Mouse (Mus musculus): ENCODE data around the gene 2200002D01Rik. TPM values are rescaled to one million over a fixed set of nuclear protein-coding genes. Genes with fewer than 3 reads are reported as not detected.
A peak's percentile ranks its signal among the peaks of the same experiment; 100 is the strongest.
"Not testable (repeated sequence)": the region's sequence is repeated elsewhere in the genome, so short reads cannot be mapped to it uniquely, and the experiment has no call there.

The 2200002D01Rik gene
- polyA plus RNA-seq, 1 experiment = 7.9 TPM

- Histone ChIP-seq H3K4me1 (ENCODE audit: control insufficient read depth, insufficient read depth, low read length) (peaks cover 9% of the 10 kb centered on the region), H3K4me3 (replicated peaks; ENCODE audit: extremely low read depth, low read depth, low read length) (peak within 1 kb of the TSS; percentile 81)
- WGBS = 1% methylated on average over 62 of the region's 62 CpGs
- TF ChIP-seq CTCF (IDR thresholded peaks at IDR 0.05; ENCODE audit: insufficient read depth, low read length) (no peak), POLR2A (IDR thresholded peaks at IDR 0.05; ENCODE audit: borderline replicate concordance, extremely low read depth, low read depth, low read length) (0 out of 2 replicates have a peak, but pooled peaks have one; percentile 35)
- peak; percentile 69 for DNase-seq
Measured at GRCm38 (mm10) chr7:29232247-29233013, 15.8 kb downstream of the 2200002D01Rik start, which contains the start of gene Kcnk6. TSS of gene Kcnk6 (minus strand) at chr7:29232515.

DNA sequence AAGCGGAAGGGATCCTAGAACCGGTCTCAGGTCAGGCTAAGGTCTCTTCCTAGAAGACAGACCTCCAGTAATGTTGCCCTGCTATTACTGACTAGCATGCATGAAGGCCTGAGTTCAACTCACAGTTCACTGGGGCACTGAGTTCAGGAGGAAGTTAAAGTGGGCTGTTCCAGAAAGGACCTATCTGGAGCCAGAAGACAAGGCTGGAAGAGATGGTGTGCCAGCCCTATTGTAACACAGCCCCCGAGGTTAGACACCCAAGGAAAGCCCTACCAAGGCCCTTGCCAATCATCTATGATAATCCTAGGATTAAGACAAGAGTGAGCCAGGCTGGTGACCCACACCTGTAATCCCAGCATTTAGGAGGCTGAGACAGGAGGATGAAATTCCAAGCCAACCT, 16.7 kb downstream of the 2200002D01Rik start:
- 45% methylated on average over 3 of the region's 3 CpGs for WGBS
- Histone ChIP-seq H3K4me1 (ENCODE audit: control insufficient read depth, insufficient read depth, low read length) (peaks cover 9% of the 10 kb centered on the region), H3K4me3 (replicated peaks; ENCODE audit: extremely low read depth, low read depth, low read length) (peak overlapping the region; percentile 81)
- no peak for DNase-seq
- TF ChIP-seq POLR2A (IDR thresholded peaks at IDR 0.05; ENCODE audit: borderline replicate concordance, extremely low read depth, low read depth, low read length) (no peak), CTCF (IDR thresholded peaks at IDR 0.05; ENCODE audit: insufficient read depth, low read length) (no peak)

- no peak overlapping the region for H3K4me3 ChIP-seq (replicated peaks; ENCODE audit: extremely low read depth, low read depth, low read length)
- no peak for DNase-seq
- H3K4me1 ChIP-seq (ENCODE audit: control insufficient read depth, insufficient read depth, low read length) = peaks cover 9% of the 10 kb centered on the region
- WGBS = 50% methylated on average over 3 of the region's 3 CpGs
- TF ChIP-seq CTCF (IDR thresholded peaks at IDR 0.05; ENCODE audit: insufficient read depth, low read length) (no peak), POLR2A (IDR thresholded peaks at IDR 0.05; ENCODE audit: borderline replicate concordance, extremely low read depth, low read depth, low read length) (no peak)
Measured at GRCm38 (mm10) chr7:29230560-29230959, 17.7 kb downstream of the 2200002D01Rik start.

DNA sequence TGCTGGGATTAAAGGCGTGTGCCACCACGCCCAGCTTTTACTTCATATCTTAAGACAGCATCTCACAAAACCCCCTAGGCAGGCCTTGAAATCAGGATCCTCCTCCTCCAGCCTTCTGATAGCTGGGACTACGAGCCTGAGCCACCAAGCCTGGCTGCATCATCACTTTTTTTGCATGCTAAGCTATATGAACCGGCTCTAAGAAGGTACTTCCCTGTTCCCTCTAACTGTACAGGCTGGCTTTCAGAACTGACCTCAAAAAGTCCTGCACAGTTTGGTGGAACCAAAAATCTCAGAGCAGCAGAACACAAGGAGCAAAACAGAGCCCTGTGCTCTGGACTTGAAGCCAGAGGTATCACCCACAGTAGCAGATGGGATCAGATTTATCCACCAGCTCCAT, 20.1 kb downstream of the 2200002D01Rik start:
- no peak for DNase-seq
- peaks cover 9% of the 10 kb centered on the region for H3K4me1 ChIP-seq (ENCODE audit: control insufficient read depth, insufficient read depth, low read length)
- 71% methylated on average over 4 of the region's 4 CpGs for WGBS
- H3K4me3 ChIP-seq (replicated peaks; ENCODE audit: extremely low read depth, low read depth, low read length) = no peak overlapping the region
- TF ChIP-seq CTCF (IDR thresholded peaks at IDR 0.05; ENCODE audit: insufficient read depth, low read length) = no peak
- TF ChIP-seq POLR2A (IDR thresholded peaks at IDR 0.05; ENCODE audit: borderline replicate concordance, extremely low read depth, low read depth, low read length) = no peak

GRCm38 (mm10) chr7:29225520-29225919, 22.7 kb downstream of the 2200002D01Rik start:
- H3K4me3 ChIP-seq (replicated peaks; ENCODE audit: extremely low read depth, low read depth, low read length) = no peak overlapping the region
- no peak for DNase-seq
- TF ChIP-seq CTCF (IDR thresholded peaks at IDR 0.05; ENCODE audit: insufficient read depth, low read length) = no peak
- TF ChIP-seq POLR2A (IDR thresholded peaks at IDR 0.05; ENCODE audit: borderline replicate concordance, extremely low read depth, low read depth, low read length) = no peak
- H3K4me1 ChIP-seq (ENCODE audit: control insufficient read depth, insufficient read depth, low read length) = peaks cover 6% of the 10 kb centered on the region
- 77% methylated on average over 13 of the region's 13 CpGs for WGBS

DNA sequence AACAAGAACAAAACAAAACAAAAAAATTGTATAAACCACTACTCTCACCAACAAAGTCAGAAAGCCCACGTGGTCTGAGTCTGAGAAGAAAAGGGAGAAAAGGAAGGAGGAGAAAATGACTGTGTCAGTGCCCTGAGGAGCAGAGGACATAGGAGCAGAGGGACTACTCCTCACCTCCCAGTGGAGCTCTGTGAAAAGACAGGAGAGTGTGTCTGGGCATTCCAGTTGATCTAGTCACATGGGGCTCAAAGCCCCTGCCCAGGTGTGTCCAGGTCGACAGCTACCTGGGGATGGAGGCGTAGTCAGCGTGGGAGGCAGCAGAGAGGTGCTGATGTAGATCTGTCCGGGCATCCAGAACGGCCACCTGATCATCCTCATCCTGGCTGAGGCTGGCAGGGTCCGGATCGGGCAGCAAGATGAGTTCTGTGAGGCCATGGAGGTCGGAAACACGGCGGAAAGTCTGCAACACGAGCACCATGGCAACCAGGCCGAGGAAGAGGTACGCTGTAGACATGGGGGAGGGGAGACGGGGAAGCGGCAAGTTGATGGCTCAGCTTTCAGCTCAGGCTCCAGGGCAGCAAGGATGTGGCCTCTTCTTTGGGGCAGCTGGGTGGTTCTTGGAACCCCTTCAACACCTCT, 23.4 kb downstream of the 2200002D01Rik start:
- Histone ChIP-seq H3K4me3 (replicated peaks; ENCODE audit: extremely low read depth, low read depth, low read length) (no peak overlapping the region), H3K4me1 (ENCODE audit: control insufficient read depth, insufficient read depth, low read length) (peaks cover 6% of the 10 kb centered on the region)
- 39% methylated on average over 16 of the region's 16 CpGs for WGBS
- TF ChIP-seq POLR2A (IDR thresholded peaks at IDR 0.05; ENCODE audit: borderline replicate concordance, extremely low read depth, low read depth, low read length) = no peak
- TF ChIP-seq CTCF (IDR thresholded peaks at IDR 0.05; ENCODE audit: insufficient read depth, low read length) = no peak
- DNase-seq = no peak

- no peak overlapping the region for H3K4me3 ChIP-seq (replicated peaks; ENCODE audit: extremely low read depth, low read depth, low read length)
- 57% methylated on average over 15 of the region's 15 CpGs for WGBS
- no peak for TF ChIP-seq CTCF (IDR thresholded peaks at IDR 0.05; ENCODE audit: insufficient read depth, low read length)
- no peak for TF ChIP-seq POLR2A (IDR thresholded peaks at IDR 0.05; ENCODE audit: borderline replicate concordance, extremely low read depth, low read depth, low read length)
- H3K4me1 ChIP-seq (ENCODE audit: control insufficient read depth, insufficient read depth, low read length) = 0 out of 2 replicates have a peak, but pooled peaks cover 4% of the 10 kb centered on the region
- DNase-seq = no peak
Measured at GRCm38 (mm10) chr7:29214846-29215245, 33.4 kb downstream of the 2200002D01Rik start.

DNA sequence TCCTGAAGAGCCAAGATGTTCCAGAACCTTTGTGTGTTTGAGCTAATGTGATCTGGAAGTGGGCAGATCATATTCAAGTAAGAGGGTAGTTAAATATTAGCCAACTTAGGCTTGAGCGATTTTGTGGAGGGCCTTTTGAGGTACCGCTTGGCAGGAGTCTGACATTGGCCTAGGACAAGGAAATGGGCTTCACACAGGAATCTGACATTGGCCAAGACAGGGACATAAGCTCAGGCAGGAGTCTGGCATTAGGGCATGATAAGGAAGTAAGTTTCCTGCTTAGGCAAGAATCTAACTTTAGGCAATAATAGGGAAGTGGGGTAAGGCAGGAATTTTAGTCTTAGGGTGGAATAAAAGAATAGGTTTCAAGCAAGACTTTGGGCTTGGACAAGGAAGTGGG, 34.0 kb downstream of the 2200002D01Rik start:
- H3K4me3 ChIP-seq (replicated peaks; ENCODE audit: extremely low read depth, low read depth, low read length) = no peak overlapping the region
- WGBS = 45% methylated on average over 2 of the region's 2 CpGs
- no peak for DNase-seq
- no peak for TF ChIP-seq CTCF (IDR thresholded peaks at IDR 0.05; ENCODE audit: insufficient read depth, low read length)
- TF ChIP-seq POLR2A (IDR thresholded peaks at IDR 0.05; ENCODE audit: borderline replicate concordance, extremely low read depth, low read depth, low read length) = no peak
- 0 out of 2 replicates have a peak, but pooled peaks cover 4% of the 10 kb centered on the region for H3K4me1 ChIP-seq (ENCODE audit: control insufficient read depth, insufficient read depth, low read length)

DNA sequence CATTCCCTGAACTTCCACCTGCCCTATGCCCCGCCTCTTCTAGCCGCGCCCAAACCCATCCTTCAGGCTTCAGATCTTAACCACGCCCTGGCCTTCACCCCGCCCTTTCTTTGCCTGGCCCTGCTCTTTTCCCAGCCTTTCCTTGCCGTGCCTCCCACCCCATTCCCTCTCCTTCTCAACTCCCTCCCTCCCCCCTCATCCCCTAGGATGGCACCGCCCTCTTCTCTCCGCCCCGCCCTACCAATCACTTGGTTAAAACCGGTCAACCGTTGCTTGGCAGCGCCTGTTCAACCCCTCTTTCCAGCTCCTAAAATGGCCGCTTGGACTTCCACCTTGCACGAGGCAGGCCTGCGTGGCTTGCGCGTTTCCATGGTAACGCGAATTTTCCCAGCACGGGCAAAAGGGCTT, 34.6 kb downstream of the 2200002D01Rik start, which contains the start of gene Catsperg1:
Gene Catsperg1 (minus strand): TSS at position 361 of the 408 bp plus-strand sequence.
- DNase-seq = no peak
- H3K4me3 ChIP-seq (replicated peaks; ENCODE audit: extremely low read depth, low read depth, low read length) = no peak within 1 kb of the TSS
- WGBS = 26% methylated on average over 20 of the region's 20 CpGs
- TF ChIP-seq CTCF (IDR thresholded peaks at IDR 0.05; ENCODE audit: insufficient read depth, low read length) = no peak
- TF ChIP-seq POLR2A (IDR thresholded peaks at IDR 0.05; ENCODE audit: borderline replicate concordance, extremely low read depth, low read depth, low read length) = no peak
- H3K4me1 ChIP-seq (ENCODE audit: control insufficient read depth, insufficient read depth, low read length) = 0 out of 2 replicates have a peak, but pooled peaks cover 4% of the 10 kb centered on the region

GRCm38 (mm10) chr7:29212775-29213560, 35.3 kb downstream of the 2200002D01Rik start:
- not testable (repeated sequence) for DNase-seq; H3K4me1 ChIP-seq (ENCODE audit: control insufficient read depth, insufficient read depth, low read length); H3K4me3 ChIP-seq (replicated peaks; ENCODE audit: extremely low read depth, low read depth, low read length)
- 46% methylated on average over 40 of the region's 40 CpGs for WGBS

Measured in lung, adult 2 months (tissue).